Mouse (Mus musculus) midbrain, embryonic 10.5 days (tissue): Measurements from ENCODE around the gene Mrps18a. TPM values are rescaled to one million over a fixed set of nuclear protein-coding genes. Genes with fewer than 3 reads are reported as not detected.

Source experiments
- DNase-seq: peaks from one replicate; pipeline ENCODE4 v3.0.0-alpha.2; 2017; ENCODE audit warnings: low spot score
- H3K27ac ChIP-seq: fragments of 300-500 bp; sonication (generic); replicated peaks from 2 replicates; pipeline ENCODE4 v1.5.1; 2016; ENCODE audit warnings: mild to moderate bottlenecking
- H3K27me3 ChIP-seq: fragments of 300-500 bp; sonication (generic); 2 replicates; pipeline ENCODE4 v1.6.1; 2016; ENCODE audit warnings: low read depth, mild to moderate bottlenecking; ENCODE audit not compliant: poor library complexity, severe bottlenecking
- H3K36me3 ChIP-seq: fragments of 300-500 bp; sonication (generic); 2 replicates; pipeline ENCODE4 v1.6.1; 2016; ENCODE audit warnings: mild to moderate bottlenecking, moderate library complexity
- H3K4me1 ChIP-seq: fragments of 300-500 bp; sonication (generic); 2 replicates; pipeline ENCODE4 v1.6.1; 2016
- H3K4me3 ChIP-seq: fragments of 300-500 bp; sonication (generic); 2 replicates; pipeline ENCODE4 v1.5.1; 2016; ENCODE audit warnings: mild to moderate bottlenecking, moderate library complexity
- H3K9me3 ChIP-seq: fragments of 300-500 bp; sonication (generic); replicated peaks from 2 replicates; pipeline ENCODE4 v1.6.1; 2016; ENCODE audit warnings: mild to moderate bottlenecking
- WGBS: fragments of 180-500 bp; shearing (Covaris S2); methylation state at CpG from one replicate; pipeline ENCODE4 v1.1.7; 2016; 5-methylcytosine and 5-hydroxymethylcytosine counted together
- polyA plus RNA-seq: library from polyadenylated mRNA; unstranded; fragments of >200 nt; fragmentation: Nextera tagmentation; extraction: Ambion mirVana; gene quantifications from 2 replicates; pipeline ENCODE4 v1.2.1, GENCODE M21; 2016

Gene Mrps18a
- polyA plus RNA-seq, 1 experiment from 2014 or later: 156 TPM

DNA sequence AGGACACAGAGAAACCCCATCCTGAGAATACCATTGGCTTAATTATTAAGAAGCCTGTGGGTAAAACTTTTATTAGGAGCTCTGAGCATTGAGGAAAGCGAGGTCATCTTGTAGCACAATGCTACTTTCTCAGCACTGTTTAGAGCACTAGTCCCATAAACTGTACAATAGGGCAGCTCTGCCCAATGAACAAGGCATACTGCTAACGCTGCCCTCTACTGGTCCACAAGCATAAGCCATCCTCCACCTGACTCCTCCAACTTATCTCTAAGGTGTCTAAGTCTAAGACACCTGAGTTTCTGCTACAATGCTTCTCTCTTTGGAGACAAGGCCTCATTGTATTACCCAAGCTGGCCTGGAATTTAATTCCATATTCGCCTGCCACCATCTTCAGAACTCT lies 59.8 kb downstream of the Mrps18a start:
- H3K27me3 ChIP-seq: no peaks in the 10 kb centered on the region
- no peaks in the 10 kb centered on the region for H3K4me1 ChIP-seq
- DNase-seq: no peak
- H3K36me3 ChIP-seq: peaks cover 94% of the 10 kb centered on the region
- 83% methylated on average over 3 of the region's 3 CpGs for WGBS
- no peaks in the 10 kb centered on the region for H3K9me3 ChIP-seq
- H3K27ac ChIP-seq: no peak overlapping the region
- H3K4me3 ChIP-seq: no peak overlapping the region

Other genes starting within 250 kb of the Mrps18a start
- gene Vegfa, start 78.6 kb upstream of the Mrps18a start, polyA plus RNA-seq: 2.1 and 2.3 TPM in 2 replicates
- 11.7 and 14.2 TPM in 2 replicates for gene Rsph9, start 33.2 kb downstream of the Mrps18a start, polyA plus RNA-seq
- 36.1 and 40.1 TPM in 2 replicates for gene Mad2l1bp, start 42.6 kb downstream of the Mrps18a start, polyA plus RNA-seq
- 28.2 and 31.0 TPM in 2 replicates for gene Gtpbp2, start 50.0 kb downstream of the Mrps18a start, polyA plus RNA-seq
- 12.6 and 13.6 TPM in 2 replicates for gene Polh, start 91.7 kb downstream of the Mrps18a start, polyA plus RNA-seq
- gene Xpo5, start 91.8 kb downstream of the Mrps18a start, polyA plus RNA-seq: 67.1 and 70.7 TPM in 2 replicates
- 131 and 138 TPM in 2 replicates for gene Polr1c, start 137.1 kb downstream of the Mrps18a start, polyA plus RNA-seq
- 71.5 and 75.0 TPM in 2 replicates for gene Yipf3, start 137.1 kb downstream of the Mrps18a start, polyA plus RNA-seq
- 1.6 and 1.9 TPM in 2 replicates for gene Lrrc73, start 142.5 kb downstream of the Mrps18a start, polyA plus RNA-seq
- 65.8 and 68.2 TPM in 2 replicates for gene Tjap1, start 172.0 kb downstream of the Mrps18a start, polyA plus RNA-seq
- 0.68 and 0.78 TPM in 2 replicates for gene Dlk2, start 186.4 kb downstream of the Mrps18a start, polyA plus RNA-seq
- 7.6 and 8.9 TPM in 2 replicates for gene Abcc10, start 217.4 kb downstream of the Mrps18a start, polyA plus RNA-seq